Mouse (Mus musculus): ENCODE results near the gene Tcf25. TPM values are rescaled to one million over a fixed set of nuclear protein-coding genes. Genes with fewer than 3 reads are reported as not detected.

The Tcf25 gene
- total RNA-seq, 2 experiments from 2014 or later: 134 to 140 TPM

- intact Hi-C loops (cut with DNase I): no loop called here
- Histone ChIP-seq H3K4me3 (no peak overlapping the region), H3K27ac (no peak overlapping the region)
- no peak for DNase-seq
- peak; percentile 23 for TF ChIP-seq CTCF (IDR thresholded peaks at IDR 0.05)
Observed at GRCm38 (mm10) chr8:123340071-123340470, 33.5 kb upstream of the Tcf25 start.

GRCm38 (mm10) chr8:123341040-123342015 is 32.2 kb upstream of the Tcf25 start:
- intact Hi-C loops (cut with DNase I): no loop called here
- DNase-seq: no peak
- Histone ChIP-seq H3K4me3 (no peak overlapping the region), H3K27ac (no peak overlapping the region)
- TF ChIP-seq CTCF (IDR thresholded peaks at IDR 0.05): no peak

- no peak for TF ChIP-seq CTCF (IDR thresholded peaks at IDR 0.05)
- intact Hi-C loops (cut with DNase I): no loop called here
- H3K4me3 ChIP-seq: no peak overlapping the region
- no peak overlapping the region for H3K27ac ChIP-seq
- no peak for DNase-seq
Observed at GRCm38 (mm10) chr8:123342253-123342652, 31.3 kb upstream of the Tcf25 start.

GRCm38 (mm10) chr8:123342911-123343310 is 30.6 kb upstream of the Tcf25 start:
- Histone ChIP-seq H3K4me3 (no peak overlapping the region), H3K27ac (no peak overlapping the region)
- DNase-seq: no peak
- intact Hi-C loops (cut with DNase I): no loop called here
- TF ChIP-seq CTCF (IDR thresholded peaks at IDR 0.05): no peak

GRCm38 (mm10) chr8:123343422-123343821 is 30.1 kb upstream of the Tcf25 start:
- no peak overlapping the region for H3K4me3 ChIP-seq
- intact Hi-C loops (cut with DNase I): no loop called here
- H3K27ac ChIP-seq: no peak overlapping the region
- no peak for TF ChIP-seq CTCF (IDR thresholded peaks at IDR 0.05)
- DNase-seq: no peak

GRCm38 (mm10) chr8:123345135-123345534 is 28.4 kb upstream of the Tcf25 start:
- Histone ChIP-seq H3K27ac (no peak overlapping the region), H3K4me3 (no peak overlapping the region)
- no peak for TF ChIP-seq CTCF (IDR thresholded peaks at IDR 0.05)
- intact Hi-C loops (cut with DNase I): no loop called here
- no peak for DNase-seq

- no peak overlapping the region for H3K4me3 ChIP-seq
- intact Hi-C loops (cut with DNase I): no loop called here
- no peak overlapping the region for H3K27ac ChIP-seq
- TF ChIP-seq CTCF (IDR thresholded peaks at IDR 0.05): no peak
- DNase-seq: no peak
Observed at GRCm38 (mm10) chr8:123345856-123346255, 27.7 kb upstream of the Tcf25 start.

GRCm38 (mm10) chr8:123347293-123347692 is 26.3 kb upstream of the Tcf25 start:
- no peak for DNase-seq
- intact Hi-C loops (cut with DNase I): no loop called here
- Histone ChIP-seq H3K4me3 (no peak overlapping the region), H3K27ac (no peak overlapping the region)
- no peak for TF ChIP-seq CTCF (IDR thresholded peaks at IDR 0.05)

GRCm38 (mm10) chr8:123348237-123348843 is 25.2 kb upstream of the Tcf25 start:
- intact Hi-C loops (cut with DNase I): no loop called here
- Histone ChIP-seq H3K4me3 (no peak overlapping the region), H3K27ac (no peak overlapping the region)
- TF ChIP-seq CTCF (IDR thresholded peaks at IDR 0.05): no peak
- DNase-seq: peak; percentile 46

- no peak overlapping the region for H3K27ac ChIP-seq
- no peak for DNase-seq
- no peak overlapping the region for H3K4me3 ChIP-seq
- TF ChIP-seq CTCF (IDR thresholded peaks at IDR 0.05): no peak
- intact Hi-C loops (cut with DNase I): no loop called here
Observed at GRCm38 (mm10) chr8:123349073-123349472, 24.5 kb upstream of the Tcf25 start.

- DNase-seq: no peak
- intact Hi-C loops (cut with DNase I): no loop called here
- TF ChIP-seq CTCF (IDR thresholded peaks at IDR 0.05): no peak
- Histone ChIP-seq H3K27ac (no peak overlapping the region), H3K4me3 (no peak overlapping the region)
Observed at GRCm38 (mm10) chr8:123352118-123352517, 21.4 kb upstream of the Tcf25 start.

- H3K4me3 ChIP-seq: no peak overlapping the region
- intact Hi-C loops (cut with DNase I): no loop called here
- no peak for DNase-seq
- TF ChIP-seq CTCF (IDR thresholded peaks at IDR 0.05): peak; percentile 41
- H3K27ac ChIP-seq: no peak overlapping the region
Observed at GRCm38 (mm10) chr8:123352786-123353185, 20.8 kb upstream of the Tcf25 start.

- Histone ChIP-seq H3K4me3 (no peak overlapping the region), H3K27ac (no peak overlapping the region)
- no peak for DNase-seq
- intact Hi-C loops (cut with DNase I): no loop called here
- no peak for TF ChIP-seq CTCF (IDR thresholded peaks at IDR 0.05)
Observed at GRCm38 (mm10) chr8:123353216-123353615, 20.3 kb upstream of the Tcf25 start.
